Mouse (Mus musculus) cerebellum, postnatal 25 days (tissue): ENCODE measurements around the gene Parg.
"Not testable (repeated sequence)": the region's sequence is repeated elsewhere in the genome, so short reads cannot be mapped to it uniquely, and the experiment has no call there.

Experiments
- DNase-seq, 2 experiments: peaks; one replicate each; pipeline ENCODE4 v3.0.0; 2021; ENCODE audit warnings: mixed read lengths in 2 of 2

Gene Parg

DNA sequence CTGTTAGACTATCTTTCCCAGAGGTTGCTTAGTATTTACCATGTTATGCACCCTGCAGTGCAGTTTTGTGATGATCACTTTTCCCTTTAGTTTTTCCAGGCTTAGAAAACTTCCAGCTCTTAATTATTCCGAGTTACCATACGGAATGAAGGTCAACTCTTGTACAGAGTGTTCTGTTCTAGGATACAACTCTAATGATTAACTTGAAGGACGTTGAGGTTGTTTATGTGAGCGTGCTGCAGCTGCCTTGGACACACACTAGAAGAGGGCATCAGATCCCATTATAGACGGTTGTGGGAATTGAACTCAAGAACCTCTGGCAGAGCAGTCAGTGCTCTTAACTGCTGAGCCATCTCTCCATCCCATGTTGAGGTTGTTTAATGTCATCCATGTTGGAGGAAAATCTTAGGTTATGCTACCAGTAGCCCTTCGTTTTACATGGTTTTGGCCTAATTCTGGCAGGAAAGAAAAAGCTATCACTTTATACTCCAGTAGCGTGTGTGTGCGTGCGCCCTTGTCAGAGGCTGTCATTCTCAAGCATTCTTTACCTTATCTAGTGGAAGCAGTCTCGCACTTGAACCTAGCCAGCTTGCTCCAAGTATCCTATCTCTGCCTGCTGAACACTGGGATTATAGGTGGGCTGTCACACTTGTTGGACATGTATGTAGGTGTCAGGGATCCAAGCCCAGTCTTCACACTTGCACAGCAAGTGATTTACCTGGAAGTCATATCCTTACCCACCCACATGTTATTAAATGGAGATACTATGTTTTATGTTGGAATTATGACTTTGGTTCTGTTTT lies 22.2 kb upstream of the Parg start:
- no peak for DNase-seq

DNA sequence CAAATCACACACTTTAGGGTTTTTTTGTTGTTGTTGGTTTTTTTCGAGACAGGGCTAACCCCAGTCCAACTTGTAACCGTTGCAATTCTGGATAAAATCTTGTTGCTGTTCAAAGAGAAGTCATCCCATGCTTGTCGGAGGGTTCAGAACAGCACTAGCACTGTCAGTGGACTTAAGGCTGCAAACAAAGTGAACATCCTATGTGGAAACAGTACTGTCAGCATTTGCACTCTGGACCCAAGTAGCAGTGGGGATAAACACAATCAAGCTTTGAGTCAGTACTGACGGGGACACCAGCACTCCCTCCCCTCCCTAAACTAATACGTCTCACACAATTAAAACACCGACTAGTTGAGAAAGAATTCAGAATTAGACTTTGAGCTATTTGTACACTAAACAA lies 20.9 kb upstream of the Parg start:
- DNase-seq = no peak

GRCm38 (mm10) chr14:32183846-32184245 lies 17.9 kb upstream of the Parg start:
- no peak for DNase-seq

GRCm38 (mm10) chr14:32190627-32191391 lies 10.9 kb upstream of the Parg start:
- DNase-seq = no peak

DNA sequence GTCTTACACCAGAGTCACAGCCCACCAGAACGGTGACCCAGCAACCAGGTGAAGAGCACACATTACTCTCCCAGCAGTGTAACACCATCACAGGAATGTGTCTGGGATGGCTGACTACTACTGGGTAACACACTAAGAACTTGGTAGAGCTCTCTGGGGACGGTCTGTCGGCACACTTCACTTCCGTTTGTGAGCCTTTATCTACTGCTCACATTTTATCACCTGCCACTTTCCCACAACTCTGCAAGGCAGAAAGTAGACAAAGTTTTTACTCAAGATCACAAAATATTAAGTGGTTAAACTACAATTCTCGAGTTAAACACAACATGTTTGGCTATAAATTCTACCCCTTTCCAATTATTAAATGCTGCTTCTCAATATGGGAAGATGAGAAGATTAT lies 9.8 kb upstream of the Parg start:
- no peak for DNase-seq

DNA sequence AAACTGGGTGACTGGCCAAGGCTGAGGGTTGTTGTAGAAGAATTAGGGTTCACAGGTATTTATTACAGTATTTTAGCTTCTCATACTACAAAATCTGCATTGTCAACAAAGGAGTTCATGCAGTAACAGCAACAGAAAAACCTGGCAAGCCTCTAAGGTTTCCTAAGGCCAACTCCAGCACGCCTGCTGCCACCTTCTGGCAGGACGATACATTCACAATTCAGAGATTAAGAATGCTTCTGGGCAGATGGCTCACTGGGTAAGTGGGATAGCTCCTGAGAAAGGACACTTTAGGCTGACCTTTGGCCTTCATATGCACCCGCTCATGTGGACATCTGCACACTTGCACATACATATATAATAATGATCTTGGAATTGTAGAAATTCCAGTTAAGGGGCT lies 9.3 kb upstream of the Parg start:
- DNase-seq = peak; percentile 57 to 77

DNA sequence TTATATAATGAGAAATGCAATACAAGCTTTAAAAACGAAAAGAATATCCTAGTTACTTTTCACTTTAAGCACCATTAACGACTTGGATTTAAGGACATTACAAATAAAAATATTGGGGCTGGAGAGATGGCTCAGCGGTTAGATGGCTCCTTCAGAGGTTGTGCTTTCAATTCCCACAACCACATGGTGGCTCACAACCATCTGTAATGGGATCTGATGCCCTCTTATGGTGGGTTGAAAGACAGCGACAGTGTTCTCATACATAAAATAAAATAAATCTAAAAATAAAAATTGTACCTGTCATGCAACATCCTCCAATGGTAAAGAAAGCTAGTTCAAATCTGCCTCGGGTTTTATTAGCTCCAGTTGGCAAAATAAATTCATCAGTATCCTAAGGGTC lies 8.2 kb upstream of the Parg start:
- DNase-seq = not testable (repeated sequence)

DNA sequence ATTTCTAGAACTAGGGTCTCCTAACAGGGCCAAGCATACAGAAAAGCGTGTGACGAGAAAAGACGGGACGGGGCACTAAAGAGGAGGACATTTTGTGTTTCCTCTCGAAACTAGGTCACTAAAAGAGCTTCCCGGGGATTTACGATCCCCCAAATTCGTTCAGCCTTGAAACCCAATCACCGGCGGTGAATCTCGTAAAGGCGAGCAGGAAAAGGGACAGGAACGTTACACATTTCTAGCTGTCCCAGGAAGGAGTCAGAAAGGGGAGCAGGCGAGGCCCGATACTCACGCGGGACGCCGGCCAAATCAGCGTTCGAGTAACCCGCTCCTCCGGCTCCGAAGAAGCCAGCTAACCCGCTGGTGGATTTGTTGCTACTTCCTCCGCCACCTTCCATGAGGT lies 395 bp upstream of the Parg start:
- DNase-seq = no peak

DNA sequence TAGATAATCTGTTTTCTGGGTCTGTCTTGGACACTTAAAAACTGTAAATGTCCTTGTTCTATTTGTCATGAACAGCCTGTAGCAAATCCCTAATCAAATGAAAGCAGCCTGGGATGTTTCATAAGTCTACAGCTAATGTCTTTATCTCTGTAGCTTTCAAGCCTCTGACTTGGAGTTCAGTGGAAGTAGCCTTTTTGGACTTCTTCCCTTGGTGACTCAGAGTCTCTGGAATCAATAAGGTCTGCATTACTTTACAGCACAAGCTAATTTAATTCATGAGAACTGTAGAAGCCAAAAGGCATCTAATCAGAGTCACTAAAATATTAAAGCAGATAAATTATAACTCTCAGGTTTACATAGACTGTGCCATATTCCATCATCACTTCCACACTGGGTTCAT lies 24.9 kb downstream of the Parg start:
- DNase-seq = no peak

- DNase-seq = peak; percentile 50 to 77
Observed at GRCm38 (mm10) chr14:32228996-32229395, 27.2 kb downstream of the Parg start.

DNA sequence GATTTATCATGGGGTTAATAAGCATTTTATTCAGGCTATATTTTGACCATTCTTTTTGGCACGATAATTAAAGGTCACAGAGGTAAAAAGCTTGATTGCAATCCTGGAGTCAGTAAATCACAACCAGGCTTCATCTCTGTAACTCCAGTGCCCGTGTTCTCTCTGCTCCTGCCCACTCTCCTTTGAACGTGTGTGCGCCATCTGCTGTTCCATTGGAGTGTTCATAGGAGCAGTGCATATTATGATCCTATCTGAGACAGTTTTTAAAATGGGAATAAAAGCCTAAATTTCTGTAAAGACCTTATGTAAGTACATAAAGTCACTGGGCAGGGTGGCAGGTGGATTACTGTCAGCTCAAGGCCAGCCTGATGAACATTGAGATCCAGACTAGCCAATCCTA lies 40.7 kb downstream of the Parg start:
- no peak for DNase-seq

DNA sequence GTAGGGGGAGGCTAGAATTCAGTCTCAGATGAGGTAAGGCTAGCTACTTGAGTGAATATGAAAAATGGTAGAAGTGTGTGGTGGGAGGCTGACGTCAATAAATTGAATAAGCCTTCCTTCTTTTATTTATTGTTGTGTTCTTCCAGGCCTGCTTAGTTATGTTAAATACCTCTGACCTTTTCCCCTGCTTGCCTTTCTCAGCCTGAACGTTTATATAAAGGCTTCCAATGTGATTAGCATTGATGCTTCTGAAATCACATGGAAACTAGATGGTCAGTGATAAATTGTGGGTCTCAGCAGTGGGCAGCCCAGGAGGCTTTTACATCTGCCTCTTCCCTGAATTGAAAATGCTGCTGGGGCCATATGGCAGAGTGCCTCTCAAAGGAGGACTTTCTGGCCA lies 44.3 kb downstream of the Parg start:
- no peak for DNase-seq

- DNase-seq = no peak
Observed at GRCm38 (mm10) chr14:32249616-32250015, 47.9 kb downstream of the Parg start.

DNA sequence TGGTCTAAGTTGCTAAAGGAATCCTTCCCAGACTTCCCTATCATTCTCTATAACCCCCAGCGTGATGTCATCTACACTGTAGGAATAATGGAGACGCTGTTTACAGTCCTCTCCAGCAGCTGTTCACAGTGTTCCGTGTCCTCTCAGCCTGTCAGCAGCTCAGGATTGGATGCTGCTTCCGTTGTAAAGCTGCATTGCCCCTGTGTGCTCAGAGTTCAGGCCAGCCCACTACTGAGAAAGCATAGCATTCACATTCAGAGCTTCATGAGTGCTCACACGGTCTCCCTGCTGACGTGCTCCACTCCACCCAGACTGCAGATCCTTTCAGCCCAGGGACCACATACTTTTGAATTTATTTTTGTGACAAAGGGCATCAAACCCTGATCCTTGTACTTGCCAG lies 59.1 kb downstream of the Parg start:
- DNase-seq = no peak

DNA sequence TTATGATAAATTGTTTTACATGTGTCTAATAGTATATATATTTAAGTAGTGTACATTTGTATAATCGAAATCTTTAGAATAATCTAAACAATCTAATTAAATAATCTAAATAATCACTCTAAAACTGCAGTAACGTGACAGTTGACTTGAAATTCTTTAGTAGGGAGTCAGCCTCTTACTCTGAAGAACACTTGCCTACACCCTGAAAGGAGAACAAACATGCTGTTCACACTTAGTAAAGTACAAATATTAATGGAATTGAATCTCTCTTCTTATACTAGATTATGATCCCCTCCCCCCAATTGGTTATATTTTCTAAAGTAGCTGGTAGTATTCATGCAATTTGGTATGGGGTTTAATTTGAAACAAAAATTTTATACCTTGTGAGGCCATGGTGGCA lies 60.0 kb downstream of the Parg start:
- DNase-seq = no peak

DNA sequence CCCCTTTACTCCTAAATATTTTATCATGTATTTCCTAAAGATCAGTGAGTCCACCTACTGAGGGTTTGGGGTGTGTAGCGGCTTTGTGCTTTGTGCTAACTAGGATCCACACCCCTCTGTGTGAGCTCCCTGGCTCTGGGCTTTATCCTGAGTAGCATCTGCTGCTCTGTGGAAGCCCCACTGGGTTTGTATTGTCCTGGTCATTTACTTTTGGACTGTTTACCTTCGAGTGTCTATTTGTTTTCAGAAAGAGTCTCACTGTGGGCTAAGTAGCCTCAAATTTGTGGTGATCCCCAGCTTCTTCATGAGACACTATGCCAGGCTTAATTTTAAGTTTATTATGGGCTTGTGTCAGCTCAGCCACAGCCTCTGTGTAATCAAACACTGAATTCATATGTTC lies 67.2 kb downstream of the Parg start:
- DNase-seq = peak in 1 of 2 experiments; percentile 5

DNA sequence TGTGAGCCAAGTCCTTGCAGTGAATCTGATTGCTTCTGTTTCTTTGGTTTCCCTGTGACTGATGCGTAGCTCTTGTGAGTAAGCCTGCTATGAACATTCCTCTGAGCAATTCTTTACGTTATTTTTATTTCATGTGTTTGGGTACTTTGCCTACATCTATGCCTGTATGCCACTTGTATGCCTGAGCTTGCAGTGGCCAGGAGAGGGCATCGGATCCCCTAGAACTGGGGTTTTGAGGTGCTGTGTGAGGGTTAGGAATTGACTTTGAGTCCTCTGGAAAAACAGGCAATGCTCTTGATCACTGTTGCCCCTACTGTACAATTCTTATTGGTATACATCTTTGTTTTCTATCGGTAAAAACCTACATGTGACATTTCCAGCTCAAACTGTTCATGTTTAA lies 67.8 kb downstream of the Parg start:
- DNase-seq = peak; percentile 18 to 29

GRCm38 (mm10) chr14:32301622-32302021 lies 99.9 kb downstream of the Parg start:
- peak in 1 of 2 experiments; percentile 12 for DNase-seq

GRCm38 (mm10) chr14:32302423-32302822 lies 100.7 kb downstream of the Parg start:
- no peak for DNase-seq

DNA sequence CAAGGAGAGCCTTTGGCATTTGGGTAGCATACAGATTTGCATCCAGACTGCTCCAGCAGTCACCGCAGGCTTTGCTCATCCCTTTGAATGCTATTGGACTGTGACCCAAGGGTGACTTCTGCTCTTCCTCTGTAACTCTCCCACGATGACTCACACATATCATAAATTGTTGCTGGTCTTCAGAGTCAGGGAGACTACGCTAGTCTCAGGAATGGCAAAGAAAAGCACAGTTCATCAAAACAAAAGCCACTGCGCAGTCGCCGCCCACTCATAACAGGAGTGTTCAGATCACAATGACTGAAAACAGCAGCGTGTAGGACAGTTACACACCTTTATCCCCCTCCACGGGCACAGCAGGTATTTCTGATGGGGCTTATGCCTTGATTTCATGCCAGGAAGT lies 103.2 kb downstream of the Parg start:
- DNase-seq = no peak

GRCm38 (mm10) chr14:32309876-32310275 lies 108.1 kb downstream of the Parg start:
- DNase-seq = peak; percentile 84 to 91

GRCm38 (mm10) chr14:32311381-32312035 lies 109.8 kb downstream of the Parg start:
- no peak for DNase-seq

DNA sequence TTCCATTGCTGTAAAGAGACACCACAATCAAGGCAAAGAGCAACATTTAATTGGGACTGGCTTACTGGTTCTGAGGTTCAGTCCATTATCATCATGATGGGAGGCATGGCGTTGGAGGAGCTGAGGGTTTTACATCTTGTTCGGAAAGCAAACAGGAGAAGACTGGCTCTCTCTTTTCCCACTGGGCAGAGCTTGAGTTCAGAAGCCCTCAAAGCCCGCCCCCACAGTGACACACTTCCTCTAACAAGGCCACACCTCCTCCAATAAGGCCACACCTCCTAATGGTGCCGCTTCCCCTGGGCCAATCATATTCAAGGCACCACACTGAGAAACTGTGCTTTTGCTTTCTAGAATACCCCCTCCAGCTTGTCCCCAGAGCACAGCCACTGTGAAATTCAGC lies 116.1 kb downstream of the Parg start:
- DNase-seq = no peak
